Mouse (Mus musculus) megakaryocyte, embryonic 14.5 days (primary cell): ENCODE data around the gene Sox4. TPM values are rescaled to one million over a fixed set of nuclear protein-coding genes. Genes with fewer than 3 reads are reported as not detected.

Experiments used
- H3K27me3 ChIP-seq: replicated peaks from 2 replicates; pipeline ENCODE3; 2012; ENCODE audit warnings: inconsistent platforms
- H3K36me3 ChIP-seq: replicated peaks from 2 replicates; pipeline ENCODE3; 2012; ENCODE audit warnings: low read length, inconsistent platforms, mixed read lengths
- H3K4me1 ChIP-seq: 2 replicates; pipeline ENCODE4 v1.6.1; 2012; ENCODE audit warnings: inconsistent platforms
- H3K4me3 ChIP-seq: replicated peaks from 2 replicates; pipeline ENCODE3; 2012; ENCODE audit warnings: moderate library complexity, mild to moderate bottlenecking, inconsistent platforms
- H3K9me3 ChIP-seq: 2 replicates; pipeline ENCODE4 v1.6.1; 2012; ENCODE audit warnings: inconsistent platforms
- FLI1 ChIP-seq: IDR thresholded peaks from 2 replicates; pipeline ENCODE4 v1.6.1; 2012; ENCODE audit warnings: low read length, inconsistent platforms, mixed read lengths
- GATA1 ChIP-seq: IDR thresholded peaks from 3 replicates; pipeline ENCODE4 v1.6.1; 2012; ENCODE audit warnings: mixed read lengths, low read length, inconsistent platforms, borderline replicate concordance
- polyA plus RNA-seq: library from polyadenylated mRNA; stranded (reverse); fragments of >175 nt; gene quantifications from 2 replicates; pipeline ENCODE4 v1.2.3, GENCODE M21; 2012; ENCODE audit warnings: low replicate concordance; ENCODE audit not compliant: insufficient read depth

The Sox4 gene
- polyA plus RNA-seq, 1 experiment, result 21.8 TPM

DNA sequence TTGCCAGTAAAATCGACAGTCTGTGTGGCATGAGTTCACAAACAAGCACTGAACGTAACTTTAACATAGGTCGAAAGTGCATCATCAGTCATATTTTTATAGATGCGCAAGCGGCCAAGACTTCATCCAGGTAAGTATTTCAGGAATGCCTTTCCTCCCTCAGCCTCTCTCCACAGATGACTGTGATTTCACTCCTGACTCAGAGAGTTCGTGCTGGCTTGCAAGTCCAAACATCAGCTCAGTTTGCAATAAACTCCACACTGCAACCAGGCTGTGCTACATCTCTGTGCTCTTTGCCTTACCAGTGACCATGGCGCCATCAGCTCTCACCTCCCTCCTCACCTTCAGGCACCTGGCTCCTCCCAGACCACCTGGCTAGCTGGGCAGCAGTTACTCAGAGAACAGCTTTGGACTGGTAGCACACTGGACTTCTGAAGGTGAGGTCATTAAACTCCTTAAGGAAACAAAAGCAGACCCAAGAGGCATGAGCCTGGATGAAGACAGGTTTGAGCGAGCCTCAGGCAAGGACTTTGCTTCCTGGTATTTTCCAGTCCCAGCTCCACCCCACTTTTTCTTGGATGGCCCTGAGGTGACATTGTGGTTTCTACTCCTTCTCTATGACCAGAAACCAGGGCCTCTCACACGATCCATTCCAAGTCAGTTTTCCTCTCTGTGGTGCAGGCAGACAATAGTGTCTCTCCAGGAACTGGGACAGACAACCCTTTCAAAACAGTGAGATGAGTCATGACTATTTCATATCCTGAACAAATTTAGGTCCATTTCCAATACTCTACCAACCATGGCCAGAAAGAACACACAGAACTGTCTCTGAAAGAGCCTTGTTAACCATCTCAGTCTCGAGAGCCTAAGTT lies 35.9 kb downstream of the Sox4 start:
- H3K4me1 ChIP-seq, result no peaks in the 10 kb centered on the region; the same call in 1 of the 2 replicates
- TF ChIP-seq FLI1 (no peak), GATA1 (no peak)
- H3K36me3 ChIP-seq, result no peaks in the 10 kb centered on the region
- peaks cover 2% of the 10 kb centered on the region for H3K27me3 ChIP-seq
- no peak overlapping the region for H3K4me3 ChIP-seq
- no peaks in the 10 kb centered on the region for H3K9me3 ChIP-seq

DNA sequence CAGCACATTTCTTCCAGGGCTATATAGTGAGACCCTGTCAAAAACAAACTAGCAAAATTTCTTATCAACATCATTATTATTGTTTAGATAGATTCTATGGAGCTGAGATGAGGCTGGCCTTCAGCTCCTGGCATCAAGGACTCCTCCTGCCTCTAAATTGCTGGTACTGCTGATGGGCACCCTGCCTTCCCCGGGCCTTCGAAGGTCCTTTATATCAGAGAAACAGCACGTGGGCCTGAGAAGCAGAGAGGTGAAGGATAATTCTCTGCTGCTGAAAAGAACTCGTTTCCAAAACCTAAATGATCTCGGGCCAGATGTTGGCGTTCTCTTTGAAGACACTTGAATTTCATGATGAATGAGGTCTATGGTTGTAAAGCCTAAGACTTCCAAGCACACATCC lies 39.9 kb downstream of the Sox4 start:
- Histone ChIP-seq H3K9me3 (peaks cover 5% of the 10 kb centered on the region; the same call in 1 of the 2 replicates), H3K4me3 (no peak overlapping the region), H3K36me3 (no peaks in the 10 kb centered on the region), H3K27me3 (no peaks in the 10 kb centered on the region), H3K4me1 (no peaks in the 10 kb centered on the region; the same call in 1 of the 2 replicates)
- TF ChIP-seq FLI1, result no peak
- no peak for TF ChIP-seq GATA1

DNA sequence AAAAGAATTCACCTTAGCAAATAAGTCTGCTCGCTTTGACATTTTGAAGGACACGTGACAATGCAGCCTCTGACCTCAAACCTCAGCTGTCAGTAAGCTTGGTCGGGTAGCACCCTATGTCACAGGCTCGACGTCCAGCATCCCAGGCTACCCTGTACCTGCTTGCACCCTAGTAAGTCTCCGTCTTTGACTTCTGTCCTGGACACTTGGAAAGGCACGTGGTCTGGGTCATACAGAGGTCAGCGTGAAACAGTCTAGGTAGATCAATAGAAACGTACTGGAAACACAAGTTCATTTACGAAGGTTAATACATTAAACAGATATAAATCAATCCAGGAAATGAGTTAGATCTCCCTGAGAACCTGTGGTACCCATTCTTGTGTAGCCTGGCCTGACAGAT lies 46.5 kb downstream of the Sox4 start:
- Histone ChIP-seq H3K27me3 (no peaks in the 10 kb centered on the region), H3K4me3 (no peak overlapping the region), H3K4me1 (no peaks in the 10 kb centered on the region), H3K36me3 (no peaks in the 10 kb centered on the region), H3K9me3 (peaks cover 5% of the 10 kb centered on the region; the same call in 1 of the 2 replicates)
- TF ChIP-seq GATA1 (no peak), FLI1 (no peak)
